Mouse (Mus musculus) bone marrow macrophage, adult 2 months (primary cell): Measurements from ENCODE around the gene Isoc2b. TPM values are rescaled to one million over a fixed set of nuclear protein-coding genes. Genes with fewer than 3 reads are reported as not detected.
A peak's percentile ranks its signal among the peaks of the same experiment; 100 is the strongest.
"Not testable (repeated sequence)": the region's sequence is repeated elsewhere in the genome, so short reads cannot be mapped to it uniquely, and the experiment has no call there.

Source experiments
- H3K27ac ChIP-seq: 2 replicates; pipeline ENCODE4 v1.5.1; 2012; ENCODE audit warnings: low read depth, low read length; ENCODE audit not compliant: insufficient read depth
- H3K4me1 ChIP-seq: 2 replicates; pipeline ENCODE4 v1.6.1; 2012; ENCODE audit warnings: low read length; ENCODE audit not compliant: control insufficient read depth, insufficient read depth
- H3K4me3 ChIP-seq: 2 replicates; pipeline ENCODE4 v1.5.1; 2012; ENCODE audit warnings: mild to moderate bottlenecking, low read length, moderate library complexity; ENCODE audit not compliant: insufficient read depth
- CTCF ChIP-seq: IDR thresholded peaks from 2 replicates; pipeline ENCODE4 v1.5.1; 2012; ENCODE audit warnings: low read depth, mild to moderate bottlenecking, low read length, moderate library complexity
- POLR2A ChIP-seq: IDR thresholded peaks from 2 replicates; pipeline ENCODE4 v1.6.1; 2012; ENCODE audit warnings: mild to moderate bottlenecking, low read depth, low read length, borderline replicate concordance
- polyA plus RNA-seq: library from polyadenylated mRNA; stranded (reverse); fragments of >200 nt; gene quantifications from 2 replicates; pipeline ENCODE4 v1.2.4, GENCODE M21; 2012; ENCODE audit not compliant: missing spikeins, insufficient read depth, insufficient read length

Isoc2b gene
- polyA plus RNA-seq, 1 experiment, result 20.4 TPM

DNA sequence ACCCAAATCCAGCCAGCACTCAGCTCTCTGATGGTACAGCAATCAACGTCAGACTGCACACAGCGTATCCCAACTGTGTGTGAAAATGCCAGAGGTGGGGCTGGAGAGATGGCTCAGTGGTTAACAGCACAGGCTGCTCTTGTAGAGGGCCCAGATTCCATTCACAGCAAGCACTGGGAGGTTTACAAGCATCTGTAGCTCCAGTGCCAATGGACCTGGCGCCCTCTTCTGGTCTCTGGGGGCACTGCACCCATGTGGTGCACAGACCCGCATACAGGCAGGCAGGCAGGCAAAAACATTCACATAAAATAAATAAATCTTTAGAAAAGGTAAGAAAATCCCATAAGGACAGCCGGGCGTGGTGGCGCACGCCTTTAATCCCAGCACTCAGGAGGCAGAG, 31.1 kb upstream of the Isoc2b start:
- TF ChIP-seq CTCF, result peak; percentile 43; the same call in 1 of the 2 replicates
- TF ChIP-seq POLR2A, result no peak

DNA sequence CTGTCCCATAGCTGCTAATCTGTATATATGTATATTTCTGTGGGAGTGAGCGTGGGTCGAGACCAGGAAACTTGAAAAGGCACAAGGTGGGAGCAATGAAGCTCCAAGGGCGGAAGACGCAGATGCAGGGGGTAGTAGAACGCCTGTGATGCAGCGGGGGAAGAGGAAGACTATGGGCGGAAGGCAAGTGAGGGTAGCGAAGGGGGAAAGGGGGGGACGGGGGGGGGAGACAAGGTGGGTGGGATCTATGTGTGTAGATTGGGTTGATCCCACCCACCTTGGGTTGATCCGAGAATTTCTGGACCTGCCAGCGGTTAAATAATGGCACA, 30.4 kb upstream of the Isoc2b start:
- H3K4me1 ChIP-seq, result no peaks in the 10 kb centered on the region
- no peak overlapping the region for H3K4me3 ChIP-seq
- no peak overlapping the region for H3K27ac ChIP-seq
- TF ChIP-seq CTCF (no peak), POLR2A (no peak)

More for the DNA sequence above, 31.1 kb upstream of the Isoc2b start:
- Histone ChIP-seq H3K4me3 (no peak overlapping the region), H3K27ac (no peak overlapping the region), H3K4me1 (no peaks in the 10 kb centered on the region)

DNA sequence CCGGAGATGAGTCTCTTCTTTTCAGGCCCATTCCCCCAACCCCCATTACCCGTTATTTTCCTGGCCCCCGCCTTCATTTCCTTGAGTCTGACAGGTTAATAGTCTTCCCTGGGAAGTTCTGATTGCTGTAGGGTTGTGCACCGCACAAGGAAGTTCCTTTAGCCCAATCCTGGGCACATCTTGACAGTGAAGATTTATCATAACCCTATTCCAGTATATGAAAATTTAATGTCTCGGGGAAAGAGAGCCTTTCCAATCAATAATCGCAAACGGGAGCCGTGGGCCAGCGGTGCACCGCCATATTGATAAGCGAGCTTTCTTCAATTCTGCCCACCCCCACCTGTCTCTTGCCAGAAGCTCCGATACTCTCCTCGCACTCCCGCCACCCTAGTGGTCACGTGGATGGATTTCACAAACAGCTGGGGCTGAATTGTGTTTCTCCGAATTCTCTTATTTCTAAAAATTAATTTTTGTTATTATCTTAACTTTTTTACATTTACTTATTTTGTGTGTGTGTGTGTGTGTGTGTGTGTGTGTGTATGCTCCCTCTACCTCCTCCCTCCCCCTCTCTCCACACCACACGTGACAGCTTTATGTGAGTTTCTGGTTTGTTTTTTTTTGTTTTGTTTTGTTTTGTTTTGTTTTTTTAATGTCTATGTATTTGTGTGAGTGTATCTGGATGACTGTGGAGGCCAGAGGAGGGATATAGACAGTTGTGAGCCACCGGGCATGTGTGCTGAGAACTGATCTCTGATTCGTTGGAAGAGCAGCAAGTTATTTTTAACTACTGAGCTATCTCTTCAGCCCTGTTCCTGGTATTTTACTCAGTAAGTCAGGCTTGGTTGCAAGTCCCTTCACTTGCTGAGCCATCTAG, 29.8 kb upstream of the Isoc2b start:
- H3K27ac ChIP-seq, result no peak overlapping the region
- H3K4me3 ChIP-seq, result no peak overlapping the region
- no peaks in the 10 kb centered on the region for H3K4me1 ChIP-seq
- TF ChIP-seq CTCF, result no peak
- TF ChIP-seq POLR2A, result no peak

DNA sequence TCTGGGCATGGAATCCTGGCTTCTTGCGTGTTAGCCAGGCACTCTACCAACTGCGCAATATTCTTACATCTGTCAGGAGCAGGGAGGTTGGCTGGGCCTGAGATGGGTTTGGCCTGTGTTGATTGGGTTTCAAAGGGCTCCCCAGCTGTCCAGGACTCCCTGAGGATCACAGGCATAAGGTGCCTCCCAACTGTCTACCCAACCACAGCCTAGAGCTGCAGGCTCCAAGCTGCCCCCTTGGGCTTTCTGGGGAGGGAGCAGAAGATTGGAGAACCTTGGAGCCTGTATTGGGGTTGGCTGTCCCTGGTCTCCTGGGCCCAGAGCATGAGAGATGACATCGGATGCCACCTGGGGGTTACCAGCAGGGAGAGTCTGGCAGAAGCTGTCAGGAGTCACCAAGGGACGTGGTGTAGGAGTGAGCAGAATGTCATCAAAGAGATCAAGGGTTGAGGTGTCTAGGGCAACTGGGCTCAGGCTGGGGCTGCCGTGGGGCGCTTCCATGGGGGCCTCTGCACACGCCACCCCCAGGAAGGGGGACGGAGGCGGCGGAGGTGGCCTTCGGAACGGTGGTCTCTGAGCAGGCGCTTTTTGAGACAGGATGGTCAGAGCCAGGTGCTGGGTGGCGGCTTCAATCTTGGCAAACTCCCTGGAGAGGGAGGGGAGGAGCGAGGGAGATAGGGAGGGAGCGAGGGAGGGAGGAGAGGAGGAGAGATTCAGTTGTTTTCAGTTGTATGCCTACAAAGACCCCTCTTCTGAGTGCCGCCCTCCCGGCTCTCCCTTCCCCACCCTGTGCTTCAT, 29.0 kb upstream of the Isoc2b start:
- no peak for TF ChIP-seq POLR2A
- no peak for TF ChIP-seq CTCF
- no peak overlapping the region for H3K27ac ChIP-seq
- no peaks in the 10 kb centered on the region for H3K4me1 ChIP-seq
- no peak overlapping the region for H3K4me3 ChIP-seq

DNA sequence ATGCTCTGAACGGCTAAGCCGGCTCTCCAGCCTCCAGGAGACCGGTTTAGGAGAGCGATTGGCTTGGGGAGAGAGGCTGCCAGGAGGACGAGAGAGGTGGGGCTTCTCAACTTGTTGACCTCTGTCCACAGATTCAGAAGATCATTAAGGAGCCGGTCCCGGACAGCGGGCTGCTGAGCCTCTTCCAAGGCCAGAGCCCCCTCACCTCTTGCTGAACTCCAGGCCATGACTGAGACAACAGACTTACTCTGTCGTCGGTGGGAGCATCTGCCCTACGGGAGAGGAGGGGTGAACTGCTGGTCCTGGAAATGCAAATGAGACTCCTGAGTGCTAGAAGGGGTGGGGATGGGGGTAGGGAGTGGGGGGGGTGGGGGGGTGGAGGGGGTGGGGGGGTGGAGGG, 25.1 kb upstream of the Isoc2b start:
- Histone ChIP-seq H3K27ac (no peak overlapping the region), H3K4me1 (no peaks in the 10 kb centered on the region), H3K4me3 (no peak overlapping the region)
- TF ChIP-seq POLR2A (no peak), CTCF (no peak)

DNA sequence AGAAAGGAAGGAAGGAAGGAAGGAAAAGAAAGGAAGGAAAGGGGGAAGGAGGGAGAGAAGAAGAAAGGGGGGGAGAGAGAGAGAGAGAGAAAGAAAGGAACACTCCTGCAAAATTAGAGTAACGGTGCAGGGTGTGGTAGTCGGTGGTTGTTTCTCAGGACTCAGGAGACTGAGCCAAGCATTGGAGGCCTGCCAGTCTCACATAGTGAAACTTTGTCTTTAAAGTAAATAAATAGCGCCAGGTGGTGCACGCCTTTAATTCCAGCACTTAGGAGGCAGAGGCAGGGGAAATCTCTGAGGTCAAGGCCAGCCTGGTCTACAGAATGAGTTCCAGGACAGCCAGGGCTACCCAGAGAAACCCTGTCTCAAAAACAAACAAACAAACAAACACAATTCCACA, 16.6 kb upstream of the Isoc2b start:
- TF ChIP-seq POLR2A, result no peak
- no peak for TF ChIP-seq CTCF
- Histone ChIP-seq H3K27ac (no peak overlapping the region), H3K4me3 (no peak overlapping the region), H3K4me1 (no peaks in the 10 kb centered on the region)

DNA sequence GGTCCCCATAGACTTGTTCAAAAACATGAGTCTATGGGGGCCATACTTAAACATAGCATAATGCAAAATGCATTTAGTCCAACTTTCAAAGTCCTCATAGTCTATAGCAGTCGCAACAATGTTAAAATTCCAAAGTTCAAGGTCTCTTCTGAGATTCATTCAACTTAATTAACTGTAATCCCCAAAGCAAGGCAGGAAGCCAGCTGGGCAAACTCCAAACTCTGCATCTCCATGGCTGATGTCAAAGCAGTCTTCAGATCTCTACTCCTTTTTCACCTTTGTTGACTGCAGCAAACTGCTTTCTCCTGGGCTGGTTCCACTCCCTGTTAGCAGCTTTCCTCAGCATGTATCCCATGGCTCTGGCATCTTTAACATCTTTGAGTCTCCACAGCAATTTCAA, 9.0 kb upstream of the Isoc2b start:
- not testable (repeated sequence) for H3K4me3 ChIP-seq, H3K4me1 ChIP-seq, H3K27ac ChIP-seq

DNA sequence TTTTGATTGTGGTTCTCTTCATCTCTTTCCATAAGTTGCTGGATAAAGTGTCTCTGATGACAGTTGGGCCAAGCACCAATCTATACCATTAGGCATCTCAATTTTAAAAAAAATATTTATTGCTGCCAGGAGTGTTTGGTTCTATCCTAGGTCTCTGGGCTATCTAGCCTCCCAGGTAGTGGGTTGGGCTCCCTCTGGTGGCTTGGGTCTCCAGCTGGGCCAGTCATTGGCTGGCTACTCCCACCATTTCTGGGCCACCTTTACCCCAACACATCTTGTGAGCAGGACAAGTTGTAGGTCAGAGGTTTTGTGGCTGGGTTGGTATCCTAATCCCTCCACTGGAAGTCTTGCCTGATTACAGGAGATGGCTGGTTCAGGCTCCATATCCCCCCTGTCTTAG, 8.1 kb upstream of the Isoc2b start:
- no peak overlapping the region for H3K4me3 ChIP-seq
- H3K27ac ChIP-seq, result no peak overlapping the region
- peak; percentile 16; the same call in 1 of the 2 replicates for TF ChIP-seq CTCF
- no peak for TF ChIP-seq POLR2A
- peaks cover 7% of the 10 kb centered on the region for H3K4me1 ChIP-seq

DNA sequence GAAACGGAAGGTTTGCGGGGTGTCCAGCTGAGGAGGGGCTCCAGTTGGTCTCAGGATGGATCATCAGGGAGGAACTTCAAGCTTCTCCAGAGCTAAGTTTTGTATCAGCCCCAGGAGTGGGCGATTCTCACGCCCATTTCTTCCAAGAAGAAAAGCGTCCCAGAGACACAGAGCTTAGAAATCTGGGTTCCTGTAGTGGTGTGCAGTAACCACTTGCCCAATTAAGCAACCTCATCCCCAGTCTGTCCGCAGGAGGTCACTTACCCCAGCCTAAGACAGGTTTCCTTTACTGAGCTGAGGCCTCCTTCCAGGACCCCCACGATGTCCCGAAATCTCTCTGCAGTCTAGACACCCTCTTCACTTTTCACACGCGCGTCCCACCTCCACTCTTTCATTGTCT, 7.2 kb upstream of the Isoc2b start:
- H3K4me1 ChIP-seq, result peaks cover 7% of the 10 kb centered on the region
- TF ChIP-seq POLR2A (no peak), CTCF (no peak)
- H3K27ac ChIP-seq, result peak overlapping the region; percentile 11; the same call in 1 of the 2 replicates
- peak overlapping the region; percentile 71 for H3K4me3 ChIP-seq

DNA sequence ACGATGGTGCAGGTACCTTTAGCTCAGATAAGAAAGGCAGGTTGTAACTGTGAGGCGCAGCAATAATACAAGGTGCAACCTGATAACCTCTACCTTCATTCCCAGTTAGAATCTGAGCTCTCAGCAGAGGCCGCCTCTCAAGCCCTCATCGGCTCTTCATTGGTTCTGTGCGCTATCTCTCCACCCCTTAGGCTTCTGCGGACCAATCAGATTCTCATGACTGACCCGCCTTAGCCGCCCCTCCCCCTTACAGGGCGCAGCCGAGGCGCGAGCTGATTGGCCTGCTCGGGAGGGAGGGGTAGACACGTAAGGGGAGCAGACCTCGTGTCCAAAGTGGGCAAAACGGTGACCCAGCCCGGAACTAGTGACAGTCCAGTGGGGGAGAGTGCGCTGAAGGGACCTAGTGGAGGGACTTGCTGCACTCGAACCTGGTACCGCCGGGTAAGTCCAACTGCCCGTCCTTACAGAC, 6.7 kb upstream of the Isoc2b start, which contains the start of gene Isoc2a:
Gene Isoc2a, plus strand, starts transcription at position 401 of the 469 bp plus-strand sequence.
- Histone ChIP-seq H3K4me3 (peak within 1 kb of the TSS; percentile 71), H3K4me1 (peaks cover 7% of the 10 kb centered on the region), H3K27ac (peak within 1 kb of the TSS; percentile 11; the same call in 1 of the 2 replicates)
- TF ChIP-seq CTCF (no peak), POLR2A (no peak)
